Mouse (Mus musculus): ENCODE measurements at regions not wholly inside any gene's neighbourhood (a gene's known extent, or its start where the extent isn't known, plus 50 kb on each side); places are given as distances from the start of the nearest gene placed in this dataset.

DNA sequence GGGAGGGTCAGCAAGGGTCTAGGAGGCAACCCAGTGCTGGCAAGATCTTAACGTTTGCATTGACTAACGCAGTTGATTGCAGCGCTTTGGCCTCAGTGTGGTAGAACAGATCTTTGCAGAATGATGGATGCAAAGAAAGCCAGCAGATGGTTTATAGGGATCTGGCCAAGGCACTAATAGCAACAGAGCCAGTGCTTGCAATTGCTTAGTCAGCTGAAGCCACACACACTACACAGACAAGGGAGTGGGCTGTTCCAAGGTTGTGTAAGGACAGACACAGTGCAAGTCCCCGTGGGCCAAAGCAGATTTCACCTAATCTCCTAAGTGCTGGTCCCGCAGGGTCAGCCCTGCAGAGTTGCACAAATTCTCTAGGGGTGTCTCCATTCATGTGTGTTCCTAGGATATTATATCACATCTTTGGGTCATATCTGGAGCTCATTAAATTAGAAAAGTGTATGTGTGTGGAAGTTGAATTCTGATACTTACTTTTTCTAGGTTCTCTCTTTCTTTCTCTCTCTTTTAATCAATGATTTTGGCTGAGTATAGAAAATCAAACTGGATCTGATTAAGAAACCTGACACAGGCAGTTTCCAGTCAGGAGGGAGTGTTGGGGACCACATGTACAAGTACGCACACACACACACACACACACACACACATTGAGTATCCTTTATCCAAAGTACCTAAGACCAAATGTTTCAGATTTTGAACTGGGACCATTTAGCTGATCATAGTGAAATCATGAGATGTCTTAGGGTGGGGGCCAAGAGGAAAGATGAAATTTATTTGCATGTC lies 68.5 kb upstream of the Mboat1 start:
- TF ChIP-seq POLR2A (IDR thresholded peaks at IDR 0.05; ENCODE audit: insufficient read length, low read depth) (no peak), E2F4 (IDR thresholded peaks at IDR 0.05; ENCODE audit: insufficient read depth) (no peak), MYOG (IDR thresholded peaks at IDR 0.05; ENCODE audit: control insufficient read depth in 1 of 3, insufficient read depth in 1 of 3, insufficient read length in 2 of 3, low read depth in 2 of 3) (no peak), MAX (IDR thresholded peaks at IDR 0.05; ENCODE audit: low read depth) (no peak), MYOD1 (IDR thresholded peaks at IDR 0.05; ENCODE audit: control insufficient read depth in 1 of 3, insufficient read length in 2 of 3, low read depth in 2 of 3) (no peak)
